Mouse (Mus musculus) adrenal gland, postnatal 25 days (tissue): ENCODE data around the gene Pmis2. TPM values are rescaled to one million over a fixed set of nuclear protein-coding genes. Genes with fewer than 3 reads are reported as not detected.

Experiments
- DNase-seq: peaks from one replicate; pipeline ENCODE4 v3.0.0; 2021; ENCODE audit warnings: mixed read lengths
- total RNA-seq: library from RNA; stranded (reverse); gene quantifications from 2 replicates; pipeline ENCODE4 v1.2.3, GENCODE M21; 2021

The Pmis2 gene
- total RNA-seq, 1 experiment from 2014 or later, result not detected

DNA sequence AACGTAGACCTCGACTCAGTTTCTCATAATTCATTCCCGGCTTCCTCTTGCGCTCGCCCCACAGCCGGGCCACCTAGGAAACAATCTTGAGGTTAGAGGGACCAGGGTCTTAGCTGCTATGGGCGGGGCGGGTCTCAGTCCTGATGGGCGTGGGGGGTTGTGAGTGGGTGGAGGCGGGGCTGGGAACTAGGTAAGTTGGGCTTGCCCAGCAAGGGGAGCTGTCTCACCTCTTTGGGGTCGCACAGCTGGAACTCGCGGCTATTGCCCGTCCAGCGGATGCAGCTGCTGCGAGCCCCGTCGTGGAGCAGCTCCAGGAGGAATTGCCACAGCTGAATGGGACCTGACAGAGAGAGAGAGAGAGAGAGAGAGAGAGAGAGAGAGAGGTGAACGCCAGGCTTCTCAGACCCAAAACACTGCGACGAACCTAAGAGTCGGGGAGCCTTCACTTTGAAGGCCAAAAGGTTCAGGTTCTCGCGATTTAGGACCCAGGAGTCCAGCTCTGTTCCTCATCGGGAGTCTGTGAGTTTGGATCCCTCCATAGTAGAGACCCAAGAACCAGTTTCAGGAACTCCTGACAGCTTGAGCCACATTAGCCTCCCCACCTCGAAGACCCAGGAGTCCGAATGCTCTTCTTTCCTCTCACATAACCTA is 37.5 kb downstream of the Pmis2 start:
- DNase-seq, result no peak

GRCm38 (mm10) chr7:30629013-30629412 is 42.4 kb downstream of the Pmis2 start:
- DNase-seq, result no peak

DNA sequence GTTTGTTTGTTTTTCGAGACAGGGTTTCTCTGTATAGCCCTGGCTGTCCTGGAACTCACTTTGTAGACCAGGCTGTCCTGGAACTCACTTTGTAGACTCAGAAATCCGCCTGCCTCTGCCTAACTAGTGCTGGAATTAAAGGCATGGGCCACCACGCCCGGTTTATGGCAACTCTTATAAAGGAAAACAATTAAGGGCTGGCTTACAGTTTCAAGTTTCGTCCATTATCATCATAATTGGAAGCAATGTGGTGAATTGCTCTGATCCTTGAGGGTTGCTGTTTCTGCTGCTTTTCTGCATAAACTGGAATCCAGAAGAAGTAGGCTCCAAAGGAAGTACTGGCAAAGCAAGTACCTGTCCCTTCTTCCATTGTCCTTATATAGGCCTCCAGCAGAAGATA is 44.8 kb downstream of the Pmis2 start:
- no peak for DNase-seq

- DNase-seq, result peak; percentile 86
Measured at GRCm38 (mm10) chr7:30625530-30626384, 45.6 kb downstream of the Pmis2 start, which contains the start of gene Cox6b1. Gene Cox6b1, minus strand, starts transcription at chr7:30626151.

Other genes with a start within 250 kb of the Pmis2 start
- 1.2 and 2.1 TPM in 2 replicates for gene Nfkbid, start 249.9 kb downstream of the Pmis2 start, total RNA-seq
- 19.6 and 29.9 TPM in 2 replicates for gene Aplp1, start 226.1 kb downstream of the Pmis2 start, total RNA-seq
- gene Kirrel2, start 213.9 kb downstream of the Pmis2 start, total RNA-seq, result not detected in 2 replicates
- gene Nphs1, start 213.3 kb downstream of the Pmis2 start, total RNA-seq, result not detected in 2 replicates
- gene Prodh2, start 178.0 kb downstream of the Pmis2 start, total RNA-seq, result 1.6 TPM in 1 of 2 replicates, not detected in the other
- gene Arhgap33, start 136.5 kb downstream of the Pmis2 start, total RNA-seq, result 5.6 and 7.4 TPM in 2 replicates
- 30.2 and 33.5 TPM in 2 replicates for gene Hspb6, start 119.4 kb downstream of the Pmis2 start, total RNA-seq
- gene Proser3, start 119.3 kb downstream of the Pmis2 start, total RNA-seq, result 14.8 TPM in 2 replicates
- gene Lin37, start 111.8 kb downstream of the Pmis2 start, total RNA-seq, result 56.9 and 67.6 TPM in 2 replicates
- 71.9 and 81.8 TPM in 2 replicates for gene U2af1l4, start 108.3 kb downstream of the Pmis2 start, total RNA-seq
- gene Gm49396, start 108.3 kb downstream of the Pmis2 start, total RNA-seq, result 6.3 and 8.0 TPM in 2 replicates
- gene Psenen, start 108.0 kb downstream of the Pmis2 start, total RNA-seq, result 148 and 160 TPM in 2 replicates
- 4.4 and 6.7 TPM in 2 replicates for gene Igflr1, start 106.2 kb downstream of the Pmis2 start, total RNA-seq
- 60.7 and 73.7 TPM in 2 replicates for gene Kmt2b, start 82.9 kb downstream of the Pmis2 start, total RNA-seq
- gene Zbtb32, start 72.7 kb downstream of the Pmis2 start, total RNA-seq, result 0.33 and 0.71 TPM in 2 replicates
- 0.36 TPM in 1 of 2 replicates, not detected in the other for gene Upk1a, start 58.8 kb downstream of the Pmis2 start, total RNA-seq
- 1,003 and 1,219 TPM in 2 replicates for gene Cox6b1, start 45.5 kb downstream of the Pmis2 start, total RNA-seq
- gene Etv2, start 35.8 kb downstream of the Pmis2 start, total RNA-seq, result not detected in 2 replicates
- gene Rbm42, start 21.3 kb downstream of the Pmis2 start, total RNA-seq, result 78.4 and 87.5 TPM in 2 replicates
- 12.6 and 13.5 TPM in 2 replicates for gene Haus5, start 6.6 kb downstream of the Pmis2 start, total RNA-seq
- gene 2200002J24Rik, start 27.3 kb upstream of the Pmis2 start, total RNA-seq, result 5.5 and 11.1 TPM in 2 replicates
- gene Atp4a, start 40.6 kb upstream of the Pmis2 start, total RNA-seq, result 3.6 and 3.8 TPM in 2 replicates
- gene Tmem147, start 57.9 kb upstream of the Pmis2 start, total RNA-seq, result 209 TPM in 2 replicates
- not detected in 2 replicates for gene Gapdhs, start 72.1 kb upstream of the Pmis2 start, total RNA-seq
- 310 and 338 TPM in 2 replicates for gene Sbsn, start 79.9 kb upstream of the Pmis2 start, total RNA-seq
- 1.4 and 2.6 TPM in 2 replicates for gene Dmkn, start 92.2 kb upstream of the Pmis2 start, total RNA-seq
- gene Krtdap, start 116.3 kb upstream of the Pmis2 start, total RNA-seq, result not detected in 2 replicates
- gene Ffar2, start 152.2 kb upstream of the Pmis2 start, total RNA-seq, result 0.52 TPM in 1 of 2 replicates, not detected in the other
- gene Ffar3, start 184.6 kb upstream of the Pmis2 start, total RNA-seq, result 0.70 TPM in 1 of 2 replicates, not detected in the other
- not detected in 2 replicates for gene Ffar1, start 190.0 kb upstream of the Pmis2 start, total RNA-seq
- 0.30 TPM in 1 of 2 replicates, not detected in the other for gene Cd22, start 208.7 kb upstream of the Pmis2 start, total RNA-seq
- gene Mag, start 243.3 kb upstream of the Pmis2 start, total RNA-seq, result 0.21 TPM in 1 of 2 replicates, not detected in the other